Comparison of ENCODE assay signal across 23 mouse cellular contexts in genomic region chr4:130212421-130212820, GRCm38 (mm10). TPM values are rescaled to one million over a fixed set of nuclear protein-coding genes. Genes with fewer than 3 reads are reported as not detected.
DNase-seq lines count a peak whose midpoint lies in the region; ATAC-seq and TF ChIP-seq lines count a peak whose summit lies in the region.
"Had no signal": no experiment of that assay in that cellular context is flagged by ENCODE, and none has a peak within 500 bp of the region (broad histone marks: within the 10 kb centered on the region; RNA-seq: fewer than 3 reads in every experiment).

No protein-coding gene starts in this region.

- H3K4me2 ChIP-seq in liver, embryonic 12.5 days = no peak overlapping the region
- no peak overlapping the region for H3K4me2 ChIP-seq in liver, postnatal 0 days (ENCODE audit: low read depth, low read length)
- no peak overlapping the region for H3K4me2 ChIP-seq in liver, embryonic 15.5 days
- H3K4me2 ChIP-seq: embryonic facial prominence, embryonic 12.5 days; forebrain, embryonic 13.5 days; hindbrain, embryonic 13.5 days had no signal

- intact Hi-C loops in left cerebral cortex, postnatal 10 days (cut with DNase I) = loop anchor here (5.0 kb wide), 1 partner anchor 35 kb away; no protein-coding TSS in a partner anchor

- ATAC-seq in liver, embryonic 12.5 days = peak; percentile 38; the same call in 1 of the 2 replicates
- no peak for ATAC-seq in liver, postnatal 0 days
- ATAC-seq in erythroblast, adult 5-6 weeks (replicated peaks; ENCODE audit: low FRiP score, poor library complexity, severe bottlenecking) = peak; percentile 69; the same call in 1 of the 2 replicates
- ATAC-seq in liver, embryonic 15.5 days (ENCODE audit: insufficient read depth) = no peak
- ATAC-seq: forebrain, embryonic 13.5 days had no signal

- H3K9ac ChIP-seq in liver, embryonic 12.5 days = no peak overlapping the region
- H3K9ac ChIP-seq in liver, postnatal 0 days (replicated peaks) = no peak overlapping the region
- no peak overlapping the region for H3K9ac ChIP-seq in liver, embryonic 15.5 days
- H3K9ac ChIP-seq: embryonic facial prominence, embryonic 12.5 days; forebrain, embryonic 13.5 days; hindbrain, embryonic 13.5 days had no signal

- no peak for TF ChIP-seq CTCF in liver, postnatal 0 days (IDR thresholded peaks at IDR 0.05; ENCODE audit: low read depth)
- no peak for TF ChIP-seq CTCF in layer of hippocampus, adult 2 months (conservative IDR thresholded peaks at IDR 0.05)

- H3K4me1 ChIP-seq in liver, embryonic 12.5 days = peaks cover 42% of the 10 kb centered on the region
- 0 out of 2 replicates have a peak, but pooled peaks cover 3% of the 10 kb centered on the region for H3K4me1 ChIP-seq in liver, postnatal 0 days (ENCODE audit: insufficient read depth)
- peaks cover 44% of the 10 kb centered on the region for H3K4me1 ChIP-seq in liver, embryonic 15.5 days (replicated peaks)
- H3K4me1 ChIP-seq: embryonic facial prominence, embryonic 12.5 days; forebrain, embryonic 13.5 days; hindbrain, embryonic 13.5 days had no signal

- no peak overlapping the region for H3K4me3 ChIP-seq in liver, embryonic 12.5 days
- no peak overlapping the region for H3K4me3 ChIP-seq in liver, postnatal 0 days (ENCODE audit: low read depth, low read length)
- no peak overlapping the region for H3K4me3 ChIP-seq in liver, embryonic 15.5 days (replicated peaks)
- no peak overlapping the region for H3K4me3 ChIP-seq in layer of hippocampus, adult 2 months
- H3K4me3 ChIP-seq: embryonic facial prominence, embryonic 12.5 days; forebrain, embryonic 13.5 days; gastrocnemius, adult 2 months; hindbrain, embryonic 13.5 days had no signal

- peaks cover 15% of the 10 kb centered on the region; the same call in 1 of the 2 replicates for H3K27me3 ChIP-seq in liver, embryonic 12.5 days (replicated peaks)
- H3K27me3 ChIP-seq in liver, postnatal 0 days (ENCODE audit: insufficient read depth, low read length) = no peaks in the 10 kb centered on the region
- H3K27me3 ChIP-seq in liver, embryonic 15.5 days = no peaks in the 10 kb centered on the region
- H3K27me3 ChIP-seq: embryonic facial prominence, embryonic 12.5 days; forebrain, embryonic 13.5 days; hindbrain, embryonic 13.5 days had no signal

- H3K27ac ChIP-seq in liver, embryonic 12.5 days = 0 out of 2 replicates have a peak overlapping the region, but pooled peaks have one; percentile 57
- no peak overlapping the region for H3K27ac ChIP-seq in liver, postnatal 0 days (ENCODE audit: low read depth)
- H3K27ac ChIP-seq in liver, embryonic 15.5 days (replicated peaks) = peak overlapping the region; percentile 42
- H3K27ac ChIP-seq in layer of hippocampus, adult 2 months = no peak overlapping the region
- H3K27ac ChIP-seq: embryonic facial prominence, embryonic 12.5 days; forebrain, embryonic 13.5 days; gastrocnemius, adult 2 months; hindbrain, embryonic 13.5 days had no signal

- WGBS in liver, embryonic 12.5 days (ENCODE audit: insufficient replicate concordance) = 48% methylated on average over 7 of the region's 7 CpGs
- 63% methylated on average over 7 of the region's 7 CpGs for WGBS in liver, postnatal 0 days (ENCODE audit: insufficient replicate concordance)
- WGBS in liver, embryonic 15.5 days (ENCODE audit: insufficient replicate concordance) = 56% methylated on average over 7 of the region's 7 CpGs

- no peaks in the 10 kb centered on the region for H3K9me3 ChIP-seq in liver, embryonic 12.5 days (replicated peaks)
- H3K9me3 ChIP-seq in liver, postnatal 0 days (ENCODE audit: low read length) = no peaks in the 10 kb centered on the region
- no peaks in the 10 kb centered on the region for H3K9me3 ChIP-seq in liver, embryonic 15.5 days (replicated peaks)
- H3K9me3 ChIP-seq: embryonic facial prominence, embryonic 12.5 days; forebrain, embryonic 13.5 days; hindbrain, embryonic 13.5 days had no signal

- no peak for DNase-seq in liver, postnatal 0 days
- no peak for DNase-seq in left cerebral cortex, postnatal 10 days (ENCODE audit: extremely low spot score in 1 of 2, low spot score in 2 of 2)
- DNase-seq in layer of hippocampus, adult 2 months (ENCODE audit: low spot score in 2 of 2) = no peak
- DNase-seq: adrenal gland, adult 8-10 months; adrenal gland, postnatal 36 days; cerebellum, adult 11-12 months; cerebellum, adult 9-10 months; cerebellum, postnatal 25 days; gastrocnemius, adult 2 months; gastrocnemius, postnatal 25 days; heart, postnatal 10 days; heart, postnatal 4 days had no signal

- no peak for TF ChIP-seq EP300 in liver, postnatal 0 days (IDR thresholded peaks at IDR 0.05; ENCODE audit: low read depth)

- no peaks in the 10 kb centered on the region for H3K36me3 ChIP-seq in liver, embryonic 12.5 days
- no peaks in the 10 kb centered on the region for H3K36me3 ChIP-seq in liver, postnatal 0 days (replicated peaks; ENCODE audit: insufficient read depth, low read length)
- H3K36me3 ChIP-seq in liver, embryonic 15.5 days (replicated peaks) = no peaks in the 10 kb centered on the region
- H3K36me3 ChIP-seq: embryonic facial prominence, embryonic 12.5 days; hindbrain, embryonic 13.5 days had no signal

RNA-seq across cellular contexts. Expression of gene Gm853, which starts 9.8 kb away (rescaled TPM):
- not detected in 2 replicates for polyA plus RNA-seq in liver, embryonic 12.5 days (2016; fragmentation: Nextera tagmentation; extraction: Ambion mirVana)
- not detected in 2 replicates for polyA plus RNA-seq in liver, postnatal 0 days (2015; fragmentation: Nextera tagmentation; extraction: Ambion mirVana)
- total RNA-seq in erythroblast, adult 5-6 weeks (2015; ENCODE audit: low replicate concordance) = not detected in 2 replicates
- not detected in 2 replicates for total RNA-seq in erythroblast, adult 5-6 weeks (2017; ENCODE audit: low replicate concordance)
- polyA plus RNA-seq in liver, embryonic 15.5 days (2015; fragmentation: Nextera tagmentation; extraction: Ambion mirVana) = not detected in 2 replicates
- not detected for total RNA-seq in left cerebral cortex, postnatal 10 days (2021)
- under 1 TPM in 1 of 2 experiments, not detected in 1; 0.15 TPM for total RNA-seq in layer of hippocampus, adult 2 months (2021)
- total RNA-seq: adrenal gland, adult 8-10 months; adrenal gland, postnatal 36 days; CH12.LX; gastrocnemius, adult 2 months; gastrocnemius, postnatal 25 days; granulocyte monocyte progenitor cell, adult 5-6 weeks; heart, adult 8-10 months; heart, postnatal 10 days; heart, postnatal 4 days had no signal
- polyA plus RNA-seq: cortical plate, adult 2 months; embryonic facial prominence, embryonic 12.5 days; forebrain, embryonic 13.5 days; heart, embryonic 14.5 days had no signal

RNA-seq across cellular contexts. Expression of gene Tinagl1, which starts 37.5 kb away (rescaled TPM):
- 30.9 and 32.6 TPM in 2 replicates for polyA plus RNA-seq in liver, embryonic 12.5 days (2016; fragmentation: Nextera tagmentation; extraction: Ambion mirVana)
- 22.6 and 22.9 TPM in 2 replicates for polyA plus RNA-seq in liver, postnatal 0 days (2015; fragmentation: Nextera tagmentation; extraction: Ambion mirVana)
- 67.6 and 69.8 TPM in 2 replicates for total RNA-seq in erythroblast, adult 5-6 weeks (2015; ENCODE audit: low replicate concordance)
- total RNA-seq in erythroblast, adult 5-6 weeks (2017; ENCODE audit: low replicate concordance) = 95.4 and 126 TPM in 2 replicates
- polyA plus RNA-seq in liver, embryonic 15.5 days (2015; fragmentation: Nextera tagmentation; extraction: Ambion mirVana) = 41.1 and 47.6 TPM in 2 replicates
- 1 to 10 TPM; 2.3 to 2.7 TPM for total RNA-seq in left cerebral cortex, postnatal 10 days (2021)
- 10 to 100 TPM in 1 of 2 experiments, 1 to 10 TPM in 1; 9.1 to 11.7 TPM for total RNA-seq in layer of hippocampus, adult 2 months (2021)
- total RNA-seq: CH12.LX had no signal

Comparison
In these comparisons a context has a peak if more than half of its experiments do, and no peak if none do; other contexts are left out.
1. ATAC-seq: peak in liver, embryonic 12.5 days (single experiment) and erythroblast, adult 5-6 weeks (single experiment); none in liver, postnatal 0 days (single experiment) and liver, embryonic 15.5 days (single experiment).
2. H3K27ac ChIP-seq: peak in liver, embryonic 12.5 days (single experiment) and liver, embryonic 15.5 days (single experiment); none in liver, postnatal 0 days (single experiment) and layer of hippocampus, adult 2 months (single experiment).
3. RNA of gene Tinagl1, which starts 37.5 kb away (total RNA-seq): 67.6 to 126 TPM in erythroblast, adult 5-6 weeks; 9.1 to 11.7 TPM in layer of hippocampus, adult 2 months and 2.3 to 2.7 TPM in left cerebral cortex, postnatal 10 days; every median in the first group is over 4 times any median in the second.